Mouse (Mus musculus): ENCODE results near the gene Cd81. TPM values are rescaled to one million over a fixed set of nuclear protein-coding genes. Genes with fewer than 3 reads are reported as not detected.

Cd81 gene
- total and polyA plus RNA-seq, 2 experiments, result 420 to 625 TPM

GRCm38 (mm10) chr7:143042089-143042488 lies 10.4 kb upstream of the Cd81 start:
- Histone ChIP-seq H3K79me2 (ENCODE audit: control insufficient read depth, insufficient read depth, low read length) (no peaks in the 10 kb centered on the region), H3K4me1 (ENCODE audit: control insufficient read depth, insufficient read depth, low read length) (peaks cover 18% of the 10 kb centered on the region), H3K27me3 (ENCODE audit: control insufficient read depth, insufficient read depth, low read length) (no peaks in the 10 kb centered on the region), H3K4me3 (ENCODE audit: insufficient read depth, low read depth, low read length) (no peak overlapping the region), H3K27ac (replicated peaks; ENCODE audit: insufficient read depth, low read depth, low read length) (peak overlapping the region; percentile 35), H3K36me3 (ENCODE audit: control insufficient read depth, insufficient read depth, low read length) (no peaks in the 10 kb centered on the region), H3K9ac (ENCODE audit: low read depth, low read length) (no peak overlapping the region)
- peak; percentile 95 for DNase-seq (ENCODE audit: extremely low read depth, low read depth, low spot score)
- TF ChIP-seq POLR2A (IDR thresholded peaks at IDR 0.05; ENCODE audit: extremely low read depth, insufficient read depth, low read length), result no peak
- no peak for TF ChIP-seq CTCF (IDR thresholded peaks at IDR 0.05; ENCODE audit: low read depth, low read length)
- WGBS, result 7% methylated on average over 3 of the region's 3 CpGs

- Histone ChIP-seq H3K4me3 (ENCODE audit: insufficient read depth, low read depth, low read length) (no peak overlapping the region), H3K79me2 (ENCODE audit: control insufficient read depth, insufficient read depth, low read length) (no peaks in the 10 kb centered on the region), H3K27me3 (ENCODE audit: control insufficient read depth, insufficient read depth, low read length) (no peaks in the 10 kb centered on the region), H3K4me1 (ENCODE audit: control insufficient read depth, insufficient read depth, low read length) (peaks cover 18% of the 10 kb centered on the region), H3K36me3 (ENCODE audit: control insufficient read depth, insufficient read depth, low read length) (no peaks in the 10 kb centered on the region), H3K9ac (ENCODE audit: low read depth, low read length) (no peak overlapping the region), H3K27ac (replicated peaks; ENCODE audit: insufficient read depth, low read depth, low read length) (peak overlapping the region; percentile 35)
- TF ChIP-seq POLR2A (IDR thresholded peaks at IDR 0.05; ENCODE audit: extremely low read depth, insufficient read depth, low read length), result no peak
- TF ChIP-seq CTCF (IDR thresholded peaks at IDR 0.05; ENCODE audit: low read depth, low read length), result no peak
- 79% methylated on average over 3 of the region's 3 CpGs for WGBS
- DNase-seq (ENCODE audit: extremely low read depth, low read depth, low spot score), result no peak
These were observed 9.6 kb upstream of the Cd81 start for GRCm38 (mm10) chr7:143042897-143043300.

DNA sequence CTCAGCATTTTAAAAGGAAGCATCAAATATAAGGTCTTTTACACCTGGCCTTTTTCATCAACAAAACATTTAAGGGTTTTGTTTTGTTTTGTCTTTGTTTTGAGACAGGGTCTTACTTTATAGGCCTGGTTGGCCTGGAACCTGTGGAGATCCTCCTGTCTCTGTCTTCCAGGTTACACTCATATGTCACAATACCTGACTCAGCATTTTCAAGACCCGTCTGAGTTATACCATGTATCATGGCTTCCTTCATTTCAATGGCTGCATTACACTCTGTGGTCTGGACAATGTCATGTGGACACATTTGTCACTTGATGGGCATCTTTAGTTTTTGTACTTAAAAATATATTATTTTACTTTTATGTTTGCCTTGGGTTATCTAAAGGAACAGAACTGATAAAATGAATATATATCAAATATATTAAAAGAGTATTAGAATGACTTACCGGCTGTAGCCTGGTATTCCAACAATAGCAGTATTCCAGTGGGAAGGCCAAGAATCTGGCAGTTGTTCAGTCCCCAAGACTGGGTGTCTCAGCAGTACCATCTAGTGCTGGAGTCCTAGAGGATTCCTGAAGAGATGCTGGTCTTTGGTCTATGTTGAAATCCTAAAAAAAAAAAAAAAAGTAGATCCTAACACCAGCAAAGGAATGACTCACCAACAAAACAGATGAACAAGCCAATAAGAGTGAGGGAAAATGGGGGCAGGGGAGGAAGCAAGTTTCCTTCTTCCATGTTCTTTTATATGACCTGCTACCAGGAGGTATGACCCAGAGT lies 8.3 kb upstream of the Cd81 start:
- Histone ChIP-seq H3K36me3 (ENCODE audit: control insufficient read depth, insufficient read depth, low read length) (no peaks in the 10 kb centered on the region), H3K79me2 (ENCODE audit: control insufficient read depth, insufficient read depth, low read length) (no peaks in the 10 kb centered on the region), H3K27me3 (ENCODE audit: control insufficient read depth, insufficient read depth, low read length) (no peaks in the 10 kb centered on the region), H3K27ac (replicated peaks; ENCODE audit: insufficient read depth, low read depth, low read length) (no peak overlapping the region), H3K4me1 (ENCODE audit: control insufficient read depth, insufficient read depth, low read length) (peaks cover 20% of the 10 kb centered on the region), H3K4me3 (ENCODE audit: insufficient read depth, low read depth, low read length) (no peak overlapping the region), H3K9ac (ENCODE audit: low read depth, low read length) (no peak overlapping the region)
- DNase-seq (ENCODE audit: extremely low read depth, low read depth, low spot score), result no peak
- 89% methylated on average over 2 of the region's 2 CpGs for WGBS
- no peak for TF ChIP-seq POLR2A (IDR thresholded peaks at IDR 0.05; ENCODE audit: extremely low read depth, insufficient read depth, low read length)
- TF ChIP-seq CTCF (IDR thresholded peaks at IDR 0.05; ENCODE audit: low read depth, low read length), result no peak

- Histone ChIP-seq H3K79me2 (ENCODE audit: control insufficient read depth, insufficient read depth, low read length) (no peaks in the 10 kb centered on the region), H3K4me1 (ENCODE audit: control insufficient read depth, insufficient read depth, low read length) (peaks cover 26% of the 10 kb centered on the region), H3K4me3 (ENCODE audit: insufficient read depth, low read depth, low read length) (no peak overlapping the region), H3K27me3 (ENCODE audit: control insufficient read depth, insufficient read depth, low read length) (no peaks in the 10 kb centered on the region), H3K27ac (replicated peaks; ENCODE audit: insufficient read depth, low read depth, low read length) (no peak overlapping the region), H3K36me3 (ENCODE audit: control insufficient read depth, insufficient read depth, low read length) (no peaks in the 10 kb centered on the region), H3K9ac (ENCODE audit: low read depth, low read length) (no peak overlapping the region)
- no peak for TF ChIP-seq POLR2A (IDR thresholded peaks at IDR 0.05; ENCODE audit: extremely low read depth, insufficient read depth, low read length)
- DNase-seq (ENCODE audit: extremely low read depth, low read depth, low spot score), result no peak
These were observed 7.7 kb upstream of the Cd81 start for GRCm38 (mm10) chr7:143044826-143045206.

- Histone ChIP-seq H3K36me3 (ENCODE audit: control insufficient read depth, insufficient read depth, low read length) (no peaks in the 10 kb centered on the region), H3K4me1 (ENCODE audit: control insufficient read depth, insufficient read depth, low read length) (peaks cover 33% of the 10 kb centered on the region), H3K79me2 (ENCODE audit: control insufficient read depth, insufficient read depth, low read length) (no peaks in the 10 kb centered on the region), H3K27ac (replicated peaks; ENCODE audit: insufficient read depth, low read depth, low read length) (no peak overlapping the region), H3K9ac (ENCODE audit: low read depth, low read length) (no peak overlapping the region), H3K27me3 (ENCODE audit: control insufficient read depth, insufficient read depth, low read length) (no peaks in the 10 kb centered on the region), H3K4me3 (ENCODE audit: insufficient read depth, low read depth, low read length) (no peak overlapping the region)
- TF ChIP-seq POLR2A (IDR thresholded peaks at IDR 0.05; ENCODE audit: extremely low read depth, insufficient read depth, low read length) (no peak), CTCF (IDR thresholded peaks at IDR 0.05; ENCODE audit: low read depth, low read length) (no peak)
- no peak for DNase-seq (ENCODE audit: extremely low read depth, low read depth, low spot score)
- 24% methylated on average over 7 of the region's 7 CpGs for WGBS
These were observed 6.2 kb upstream of the Cd81 start for GRCm38 (mm10) chr7:143046358-143046757.

- Histone ChIP-seq H3K9ac (ENCODE audit: low read depth, low read length) (no peak overlapping the region), H3K36me3 (ENCODE audit: control insufficient read depth, insufficient read depth, low read length) (no peaks in the 10 kb centered on the region), H3K27me3 (ENCODE audit: control insufficient read depth, insufficient read depth, low read length) (no peaks in the 10 kb centered on the region), H3K4me3 (ENCODE audit: insufficient read depth, low read depth, low read length) (no peak overlapping the region), H3K79me2 (ENCODE audit: control insufficient read depth, insufficient read depth, low read length) (peaks cover 16% of the 10 kb centered on the region), H3K4me1 (ENCODE audit: control insufficient read depth, insufficient read depth, low read length) (peaks cover 30% of the 10 kb centered on the region), H3K27ac (replicated peaks; ENCODE audit: insufficient read depth, low read depth, low read length) (peak overlapping the region; percentile 72)
- no peak for DNase-seq (ENCODE audit: extremely low read depth, low read depth, low spot score)
- no peak for TF ChIP-seq CTCF (IDR thresholded peaks at IDR 0.05; ENCODE audit: low read depth, low read length)
- no peak for TF ChIP-seq POLR2A (IDR thresholded peaks at IDR 0.05; ENCODE audit: extremely low read depth, insufficient read depth, low read length)
- 44% methylated on average over 3 of the region's 3 CpGs for WGBS
These were observed 3.2 kb upstream of the Cd81 start for GRCm38 (mm10) chr7:143049331-143049730.

Data from liver, adult 2 months (tissue).